Mouse (Mus musculus) olfactory bulb, adult 2 months (tissue): ENCODE results near the gene Loxl4.

Experiments used
- CTCF ChIP-seq: fragments of 200-500 bp; IDR thresholded peaks from 2 replicates; pipeline ENCODE4 v1.5.1; 2012; ENCODE audit warnings: low read depth, mild to moderate bottlenecking, low read length, moderate library complexity; ENCODE audit not compliant: insufficient read depth
- POLR2A ChIP-seq: fragments of 200-500 bp; IDR thresholded peaks from 2 replicates; pipeline ENCODE4 v1.6.1; 2012; ENCODE audit warnings: mild to moderate bottlenecking, low read depth, low read length, moderate library complexity; ENCODE audit not compliant: insufficient read depth

DNA sequence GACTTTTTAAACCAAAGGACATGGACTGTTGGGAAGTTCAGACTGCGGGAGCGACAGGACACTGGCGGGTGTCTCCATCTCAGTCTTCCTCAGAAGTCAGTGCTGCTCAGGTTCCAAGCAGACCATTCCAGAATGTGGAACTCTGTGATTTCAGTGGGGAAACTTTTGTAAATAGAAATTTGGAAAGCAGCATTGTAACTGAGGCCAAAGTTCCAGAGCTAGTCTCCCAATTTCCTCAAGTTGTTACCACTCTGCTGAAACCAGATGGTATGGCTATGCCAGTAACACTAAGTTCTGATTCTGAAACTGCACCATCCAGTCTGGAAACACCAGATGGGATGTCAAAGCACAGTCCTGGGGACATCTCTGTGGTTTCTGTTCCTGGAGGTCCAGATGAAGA lies 49.6 kb downstream of the Loxl4 start:
- TF ChIP-seq CTCF (no peak), POLR2A (no peak)
